Mouse (Mus musculus): ENCODE measurements around the gene Schip1.

The Schip1 gene

DNA sequence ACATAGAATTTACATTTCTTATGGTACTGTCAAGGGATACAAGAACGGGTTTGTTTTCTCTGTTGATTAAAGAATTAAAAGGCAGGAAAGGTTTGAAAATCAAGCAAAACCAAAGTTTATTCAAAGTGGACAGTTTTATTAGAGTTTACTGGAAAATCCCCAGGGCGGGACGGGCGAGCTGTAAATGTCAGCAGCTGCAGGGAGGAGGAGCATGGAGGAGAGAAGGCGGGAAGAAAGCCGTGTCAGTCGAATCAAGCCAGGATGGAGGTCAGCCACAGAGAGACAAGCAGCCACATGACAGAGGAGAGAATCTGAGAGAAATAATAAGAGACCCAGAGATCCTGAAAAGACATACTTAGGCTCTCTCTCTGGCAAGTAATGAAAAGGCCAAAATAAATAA is 314.6 kb downstream of the Schip1 start:
- DNase-seq (ENCODE audit: low read depth, low spot score) = no peak

DNA sequence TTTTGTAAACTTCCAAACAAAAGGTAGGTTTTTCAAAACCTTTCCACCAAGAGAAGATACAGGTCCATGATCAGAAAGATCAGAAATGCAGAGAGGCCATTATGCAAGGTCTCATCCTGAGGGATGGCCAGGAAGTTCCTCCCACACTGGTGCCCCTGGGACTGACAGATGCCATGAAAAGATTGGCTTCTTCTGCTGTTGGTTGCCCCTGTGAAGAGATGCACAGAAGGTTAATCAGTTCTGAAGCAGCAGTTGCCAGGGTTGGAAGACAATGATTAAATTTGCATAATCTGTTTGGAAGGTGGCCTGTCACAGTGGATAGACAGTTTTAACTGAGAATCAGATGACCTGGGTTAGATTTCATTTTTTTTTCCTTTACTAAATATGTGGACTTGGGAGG is 319.1 kb downstream of the Schip1 start:
- DNase-seq (ENCODE audit: low read depth, low spot score) = no peak

DNA sequence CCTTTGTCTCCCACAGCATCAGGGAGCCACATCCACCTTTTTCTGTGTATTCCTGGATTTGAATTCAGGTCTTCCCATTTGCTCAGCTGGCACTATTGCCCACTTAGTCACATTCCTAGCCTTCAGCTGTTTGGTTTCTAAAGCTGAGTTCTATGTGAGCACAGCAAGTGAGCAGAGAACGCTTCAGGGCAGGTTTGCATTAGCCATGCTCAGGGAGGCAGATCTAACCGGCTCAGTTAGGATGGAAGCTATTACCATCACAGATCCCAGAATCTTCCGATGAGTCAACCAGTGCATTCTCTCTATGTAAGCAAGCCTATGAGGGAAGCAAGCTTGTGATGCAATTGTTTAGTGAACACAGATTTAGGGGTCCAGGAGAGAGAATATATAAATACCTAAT is 320.9 kb downstream of the Schip1 start:
- no peak for DNase-seq (ENCODE audit: low read depth, low spot score)

DNA sequence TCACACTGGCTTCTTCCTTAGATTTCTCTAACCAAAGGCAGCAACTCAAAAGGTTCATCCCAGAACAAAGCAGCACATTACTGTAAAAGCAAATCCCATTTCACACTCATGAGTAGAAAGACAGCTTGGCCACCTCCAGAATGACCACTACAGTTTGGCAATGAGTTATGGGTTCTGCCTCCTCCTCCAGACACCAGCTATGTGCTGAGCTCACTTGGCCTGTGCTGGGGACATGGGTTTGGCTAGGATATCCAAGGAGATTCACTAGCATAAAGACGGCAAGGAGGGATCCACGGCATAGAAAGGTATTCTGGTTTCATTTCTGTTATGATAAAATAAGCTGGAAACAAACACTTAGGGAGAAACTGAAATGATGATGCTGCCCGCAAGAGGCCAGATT is 323.4 kb downstream of the Schip1 start:
- DNase-seq (ENCODE audit: low read depth, low spot score) = no peak

DNA sequence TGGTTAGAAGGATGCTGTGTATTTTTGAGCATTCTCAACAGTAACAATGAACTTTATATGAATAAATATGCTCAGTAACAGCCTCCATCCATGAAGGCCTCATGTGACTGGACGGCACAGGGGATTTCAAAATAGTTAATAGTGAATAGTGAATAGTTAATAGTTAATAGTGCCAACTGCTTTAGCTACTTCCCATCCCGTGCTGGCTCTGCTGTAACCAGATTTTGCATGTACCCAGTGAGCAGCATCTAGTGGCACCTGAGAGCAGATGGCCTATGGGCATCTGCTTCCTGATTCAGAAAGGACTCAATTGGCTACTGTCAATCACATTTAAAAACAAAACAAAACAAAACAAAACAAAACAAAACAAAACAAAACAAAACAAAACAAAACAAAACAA is 329.0 kb downstream of the Schip1 start:
- no peak for DNase-seq (ENCODE audit: low read depth, low spot score)

DNA sequence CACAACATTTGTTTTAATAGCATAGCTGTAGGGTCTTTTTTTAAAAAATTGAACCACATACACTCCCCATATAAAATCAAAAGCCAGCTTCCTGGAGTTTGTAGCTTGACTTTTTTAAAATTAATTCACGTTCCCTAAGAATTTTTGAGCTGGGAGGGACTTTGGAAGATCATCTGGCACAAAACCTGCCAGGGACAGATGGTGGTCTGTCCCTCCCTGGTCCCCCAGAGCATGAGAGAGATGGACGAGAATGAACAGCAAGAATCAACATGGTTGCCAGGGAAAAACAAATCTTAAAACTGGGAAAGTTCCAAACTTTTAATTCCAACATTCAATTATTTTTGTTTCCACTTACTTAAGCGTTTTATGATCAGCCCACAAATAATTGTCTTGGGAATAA is 334.1 kb downstream of the Schip1 start:
- no peak for DNase-seq (ENCODE audit: low read depth, low spot score)

DNA sequence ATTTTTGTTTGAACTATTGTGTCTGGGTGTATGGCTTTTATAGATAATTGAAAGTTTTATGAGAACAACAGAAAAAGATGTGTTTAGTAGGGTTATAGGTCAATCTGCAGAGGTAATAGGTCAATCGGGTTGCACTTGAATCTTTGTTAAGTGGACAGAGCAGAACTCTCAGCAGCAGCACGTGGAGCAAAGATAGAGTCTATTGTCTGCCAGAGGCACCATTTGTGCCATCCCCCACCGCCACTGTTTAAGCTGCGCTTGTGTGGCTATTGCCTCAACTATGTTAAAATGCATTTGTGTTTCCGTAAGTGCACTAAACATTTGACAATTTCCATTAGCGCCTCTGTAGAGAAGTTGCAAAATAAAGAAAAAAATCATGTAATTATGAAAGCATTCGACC is 335.5 kb downstream of the Schip1 start:
- no peak for DNase-seq (ENCODE audit: low read depth, low spot score)

DNA sequence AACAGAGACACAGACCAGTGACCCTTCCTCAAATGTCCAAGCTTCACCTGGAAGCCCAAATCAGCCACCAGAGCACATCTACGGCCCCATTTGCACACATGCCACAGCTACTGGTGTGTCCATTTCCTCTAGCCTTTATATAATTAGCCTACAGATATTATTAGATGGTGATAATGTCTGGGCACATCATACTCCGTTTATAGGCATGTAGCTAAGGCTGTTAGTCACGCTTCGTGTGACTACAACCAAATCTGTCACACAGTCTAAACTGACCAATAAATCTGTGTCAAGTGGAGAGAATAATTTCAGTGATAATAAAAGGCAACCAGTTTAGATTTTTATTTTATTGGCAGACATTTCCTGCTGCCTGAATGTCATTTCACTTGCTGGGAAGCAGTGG is 338.7 kb downstream of the Schip1 start:
- DNase-seq (ENCODE audit: low read depth, low spot score) = no peak

DNA sequence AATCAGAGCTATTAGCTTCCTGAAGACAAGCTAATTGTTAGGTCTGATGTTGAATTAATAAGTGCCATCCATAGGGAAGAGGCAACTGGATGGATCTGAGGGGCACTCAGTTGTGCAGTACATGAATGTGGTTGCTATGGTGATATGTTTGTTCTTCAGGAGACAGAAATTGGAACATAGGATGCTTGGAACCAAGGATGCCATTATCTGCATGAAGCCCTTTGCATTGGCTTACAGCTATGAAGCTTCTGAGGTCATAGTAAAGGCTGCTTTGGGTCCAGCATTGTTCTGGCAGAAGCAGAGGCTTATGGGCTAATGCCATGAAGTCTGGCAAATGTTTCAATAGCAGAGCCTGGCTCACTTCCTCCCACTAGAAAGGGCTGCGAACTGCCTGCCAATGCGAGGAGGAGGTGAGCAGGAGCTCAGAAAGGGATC is 339.2 kb downstream of the Schip1 start:
- no peak for DNase-seq (ENCODE audit: low read depth, low spot score)

DNA sequence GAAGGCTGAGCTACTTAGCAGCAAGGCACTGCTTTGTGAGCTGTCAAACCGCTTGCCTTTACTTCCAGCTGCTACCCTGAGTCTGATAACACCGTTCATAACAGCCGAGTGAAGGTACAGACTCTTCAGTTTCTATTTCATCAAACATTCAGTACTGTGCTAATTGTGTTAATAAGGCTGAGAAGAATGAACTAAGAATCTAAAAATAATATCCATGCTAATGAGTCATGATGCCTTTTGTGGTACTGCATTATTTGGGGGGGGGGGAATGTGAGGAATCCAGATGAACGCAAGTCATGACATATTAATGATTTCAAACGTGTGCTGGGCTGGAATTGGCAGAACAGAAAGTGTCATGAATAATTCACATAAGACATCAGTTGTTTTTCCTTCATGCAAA is 341.1 kb downstream of the Schip1 start:
- DNase-seq (ENCODE audit: low read depth, low spot score) = no peak

DNA sequence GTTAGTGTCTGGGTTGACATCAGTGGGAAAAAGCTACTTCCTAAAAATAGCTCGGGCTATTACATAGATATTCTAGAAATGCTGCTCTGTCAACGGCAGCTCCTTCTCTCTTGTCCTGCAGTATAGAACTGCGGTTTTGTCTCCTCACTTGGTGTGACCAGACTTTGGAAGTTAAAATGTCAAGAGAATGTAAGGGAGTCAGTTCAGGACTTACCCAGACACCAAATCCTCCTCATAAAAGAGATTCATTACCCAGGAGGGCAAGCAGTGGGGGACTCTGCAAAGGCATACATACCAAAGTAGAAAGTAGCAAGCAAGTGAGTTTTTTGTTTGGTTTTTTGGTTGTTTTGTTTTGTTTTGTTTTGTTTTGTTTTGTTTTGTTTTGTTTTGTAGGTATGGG is 347.7 kb downstream of the Schip1 start:
- no peak for DNase-seq (ENCODE audit: low read depth, low spot score)

DNA sequence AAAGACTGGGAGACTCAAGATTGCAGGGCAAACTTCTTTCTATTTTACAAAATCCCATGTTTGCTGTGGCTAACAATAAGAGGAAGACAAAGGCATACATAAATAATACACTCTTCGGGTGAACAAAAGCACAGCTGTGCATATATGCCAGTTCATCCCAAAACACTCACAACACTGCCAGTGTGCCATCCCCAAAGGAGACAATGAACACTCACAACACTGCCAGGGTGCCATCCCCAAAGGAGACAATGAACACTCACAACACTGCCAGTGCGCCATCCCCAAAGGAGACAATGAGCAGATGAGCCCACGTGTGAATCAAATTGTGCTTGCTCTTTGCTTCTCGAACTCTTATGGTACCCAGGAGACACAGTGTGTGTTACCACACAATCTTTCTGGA is 355.2 kb downstream of the Schip1 start:
- no peak for DNase-seq (ENCODE audit: low read depth, low spot score)

DNA sequence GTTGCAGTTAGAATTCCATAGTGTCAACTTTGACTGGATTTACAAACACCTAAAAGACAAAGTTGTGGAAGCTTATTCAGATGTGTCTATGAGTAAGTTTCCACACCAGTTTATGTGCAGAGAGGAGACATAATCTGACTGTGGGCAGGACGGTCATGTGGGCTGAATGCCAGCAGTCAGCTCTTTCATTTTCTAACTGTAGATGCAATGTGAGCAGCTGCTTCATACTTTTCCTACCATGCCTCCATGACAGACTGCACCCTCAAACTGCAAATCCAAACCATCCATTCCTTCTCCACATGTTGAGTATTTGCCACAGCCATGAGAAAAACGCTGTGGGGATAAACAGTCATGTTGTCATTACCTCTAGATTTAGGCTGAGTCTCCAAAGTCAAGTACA is 356.3 kb downstream of the Schip1 start:
- no peak for DNase-seq (ENCODE audit: low read depth, low spot score)

DNA sequence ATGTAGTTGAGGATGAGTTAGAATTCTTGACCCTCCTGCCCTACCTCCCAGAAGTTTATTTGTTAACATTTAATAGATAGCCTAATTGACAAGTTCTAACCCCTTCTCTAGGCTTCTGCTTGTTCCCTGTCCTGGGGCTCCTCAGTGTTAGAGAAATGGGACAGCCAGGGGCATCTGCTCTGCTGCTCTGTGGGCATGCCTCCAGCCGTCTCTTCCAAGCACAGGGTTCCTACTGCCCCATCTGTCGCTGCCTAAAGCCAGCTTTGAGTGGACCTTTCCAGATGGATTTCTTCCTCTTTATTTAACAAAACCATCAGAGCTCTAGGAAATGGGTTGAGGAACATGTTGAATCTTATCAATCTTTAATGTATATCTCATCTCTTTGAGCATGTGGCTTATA is 357.2 kb downstream of the Schip1 start:
- no peak for DNase-seq (ENCODE audit: low read depth, low spot score)

DNA sequence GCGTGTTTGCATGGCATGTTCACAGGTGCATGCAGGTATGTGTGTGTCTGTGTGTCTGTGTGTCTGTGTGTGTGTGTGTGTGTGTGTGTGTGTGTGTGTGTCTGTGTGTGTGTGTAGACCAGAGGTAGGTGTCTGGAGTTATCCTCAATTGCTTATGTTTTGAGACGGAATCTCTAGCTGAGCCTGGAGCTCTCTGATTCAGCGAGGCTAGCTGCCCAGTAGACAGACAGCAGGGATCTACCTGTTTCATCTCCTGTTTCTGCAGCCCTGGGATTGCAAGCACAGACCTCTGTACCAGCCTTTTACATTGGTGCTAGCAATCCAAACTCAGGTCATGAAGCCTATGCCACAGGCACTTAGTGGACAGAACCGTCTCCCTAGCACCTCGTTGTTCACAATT is 363.5 kb downstream of the Schip1 start:
- no peak for DNase-seq (ENCODE audit: low read depth, low spot score)

DNA sequence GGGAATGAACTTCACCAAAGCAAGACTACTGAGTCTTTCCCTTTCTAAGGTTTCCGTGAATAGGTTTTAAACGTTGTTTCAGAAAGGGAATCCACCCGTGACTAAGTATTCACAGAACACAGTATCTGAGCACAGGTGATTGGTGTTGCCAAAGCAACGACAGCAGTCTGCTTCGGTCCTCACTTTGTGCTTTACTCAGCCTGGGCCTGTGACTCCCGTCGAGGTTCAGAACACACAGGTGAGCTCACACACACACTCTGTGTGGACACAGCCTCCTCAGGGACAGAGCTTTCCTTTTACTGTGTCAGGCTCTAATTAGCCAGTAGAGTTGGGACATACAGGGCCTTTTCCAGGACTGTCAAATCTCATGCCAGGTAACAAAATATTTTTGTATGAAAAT is 369.8 kb downstream of the Schip1 start:
- DNase-seq (ENCODE audit: low read depth, low spot score) = no peak

DNA sequence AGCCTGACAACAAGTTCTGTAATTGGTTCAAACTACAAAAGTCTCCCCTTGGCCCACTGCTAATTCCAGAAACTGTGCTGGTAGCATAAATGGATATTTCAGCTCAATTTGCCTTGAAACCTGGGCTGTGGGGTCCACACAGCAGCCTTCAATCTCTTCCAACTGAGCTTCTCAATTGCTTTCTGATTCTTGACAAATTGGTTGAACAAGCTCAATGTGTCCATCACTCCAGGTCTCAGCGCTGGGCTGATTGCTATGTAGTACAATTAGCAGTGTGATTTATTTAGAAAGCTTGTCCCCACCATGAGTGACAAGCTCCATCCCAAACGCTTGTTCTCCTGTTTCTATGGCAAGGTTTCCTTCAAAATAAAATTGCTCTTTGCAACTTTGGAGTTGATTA is 370.3 kb downstream of the Schip1 start:
- DNase-seq (ENCODE audit: low read depth, low spot score) = no peak

DNA sequence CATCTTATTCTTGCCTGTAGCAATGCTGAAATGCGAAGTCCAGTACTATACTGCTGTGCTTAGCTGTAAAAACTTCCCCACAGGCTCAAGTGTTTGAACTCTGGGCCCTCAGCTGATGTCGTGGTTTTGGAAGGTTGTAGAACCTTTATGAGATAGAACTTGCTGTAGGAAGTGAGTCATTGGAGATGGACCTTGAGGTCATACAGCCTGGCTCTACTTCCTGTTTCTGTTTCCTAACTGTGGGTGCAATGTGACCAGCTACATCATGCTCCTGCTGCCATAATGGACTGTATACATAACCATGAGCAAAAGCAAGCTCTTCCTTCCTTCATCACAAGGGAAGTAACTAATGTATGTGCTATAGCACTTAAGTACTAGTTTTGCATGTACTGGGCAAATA is 383.9 kb downstream of the Schip1 start:
- no peak for DNase-seq (ENCODE audit: low read depth, low spot score)

DNA sequence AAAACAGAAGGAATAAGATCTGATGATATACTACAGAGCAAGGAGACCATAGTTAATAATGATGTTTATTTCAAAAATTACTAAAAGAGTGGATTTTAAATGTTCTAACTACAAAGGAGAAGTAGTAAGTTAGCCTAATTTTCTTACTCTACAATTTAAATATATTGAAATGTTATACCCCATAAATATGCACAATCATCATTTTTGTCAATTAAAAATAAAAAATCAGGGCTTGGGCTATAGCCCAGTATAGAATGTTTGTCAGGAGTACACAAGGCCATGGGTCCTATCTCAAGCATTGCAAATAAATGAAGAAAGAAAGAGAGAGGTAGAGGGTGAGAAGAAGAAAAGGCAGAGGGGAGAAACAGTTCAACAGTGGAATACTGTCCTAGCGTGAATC is 387.0 kb downstream of the Schip1 start:
- no peak for DNase-seq (ENCODE audit: low read depth, low spot score)

DNA sequence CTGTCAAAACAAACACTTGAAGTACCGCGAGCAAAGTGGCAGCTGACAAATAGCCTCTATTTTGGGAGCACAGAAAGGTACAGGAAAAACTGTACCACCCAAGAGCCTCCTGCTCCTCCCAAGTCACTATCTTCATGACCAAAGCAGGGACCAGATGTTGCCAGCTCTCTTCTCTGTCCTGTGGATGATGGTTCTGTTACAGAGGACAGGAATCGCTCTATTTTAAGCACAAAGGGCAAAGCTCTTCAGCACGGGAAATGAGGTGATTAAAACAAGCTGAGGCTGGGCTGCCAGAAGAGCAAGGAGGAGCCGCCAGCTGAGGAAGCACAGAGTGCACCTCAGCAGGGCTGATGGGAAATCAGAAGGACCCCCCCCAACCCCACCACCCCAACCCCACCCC is 388.7 kb downstream of the Schip1 start:
- no peak for DNase-seq (ENCODE audit: low read depth, low spot score)

DNA sequence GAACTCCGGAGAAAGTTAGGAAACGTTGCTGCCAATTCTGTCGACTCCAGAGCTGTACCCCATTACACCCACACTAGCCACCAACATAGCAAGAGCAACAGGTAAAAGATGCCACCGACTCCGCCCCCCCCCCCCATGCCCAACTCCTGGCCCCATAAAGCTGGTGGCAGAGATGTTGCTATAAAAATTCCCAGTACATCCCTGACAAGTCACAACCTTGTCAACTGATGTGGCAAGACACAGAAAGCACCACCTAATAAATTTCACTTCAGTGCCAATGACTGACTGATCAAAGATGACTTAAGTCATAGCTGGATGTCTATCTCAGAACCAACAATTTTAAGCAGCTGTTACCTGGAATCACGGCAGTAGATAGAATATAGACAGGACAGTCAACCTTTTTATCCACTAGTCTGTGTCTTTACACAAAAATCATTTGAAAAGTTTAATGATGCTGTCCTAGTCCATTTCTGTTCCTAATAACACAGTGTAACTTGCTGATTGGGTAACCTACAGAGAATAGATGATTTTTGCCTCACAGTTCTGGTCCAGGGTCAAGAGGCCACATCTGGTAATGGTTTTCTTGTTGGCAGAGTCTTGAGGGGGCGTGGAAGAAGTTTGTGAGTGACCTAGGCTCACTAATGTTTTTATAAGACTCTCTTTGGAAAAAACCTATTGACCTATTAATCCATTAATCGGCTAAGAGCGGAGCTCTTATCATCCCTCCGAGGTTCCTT is 389.3 kb downstream of the Schip1 start:
- no peak for DNase-seq (ENCODE audit: low read depth, low spot score)

DNA sequence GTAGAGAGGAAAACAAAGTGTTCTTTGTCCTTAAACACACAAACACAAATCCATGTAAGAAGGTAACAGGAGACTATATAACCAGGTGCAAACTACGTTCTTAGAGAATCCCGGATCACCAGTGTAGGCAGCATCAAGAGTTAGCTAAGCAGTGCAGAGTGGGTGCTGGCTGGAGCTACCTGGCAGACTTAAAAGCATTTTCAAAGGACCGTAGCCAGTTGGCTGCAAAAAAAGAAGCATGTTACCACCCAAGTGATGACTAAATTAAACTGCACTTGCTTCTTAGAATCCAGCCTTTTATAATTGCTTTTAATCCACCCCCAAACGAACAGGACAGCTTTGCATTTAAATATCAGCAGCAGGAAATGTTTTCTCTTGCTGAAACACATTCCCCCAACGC is 402.0 kb downstream of the Schip1 start:
- no peak for DNase-seq (ENCODE audit: low read depth, low spot score)

DNA sequence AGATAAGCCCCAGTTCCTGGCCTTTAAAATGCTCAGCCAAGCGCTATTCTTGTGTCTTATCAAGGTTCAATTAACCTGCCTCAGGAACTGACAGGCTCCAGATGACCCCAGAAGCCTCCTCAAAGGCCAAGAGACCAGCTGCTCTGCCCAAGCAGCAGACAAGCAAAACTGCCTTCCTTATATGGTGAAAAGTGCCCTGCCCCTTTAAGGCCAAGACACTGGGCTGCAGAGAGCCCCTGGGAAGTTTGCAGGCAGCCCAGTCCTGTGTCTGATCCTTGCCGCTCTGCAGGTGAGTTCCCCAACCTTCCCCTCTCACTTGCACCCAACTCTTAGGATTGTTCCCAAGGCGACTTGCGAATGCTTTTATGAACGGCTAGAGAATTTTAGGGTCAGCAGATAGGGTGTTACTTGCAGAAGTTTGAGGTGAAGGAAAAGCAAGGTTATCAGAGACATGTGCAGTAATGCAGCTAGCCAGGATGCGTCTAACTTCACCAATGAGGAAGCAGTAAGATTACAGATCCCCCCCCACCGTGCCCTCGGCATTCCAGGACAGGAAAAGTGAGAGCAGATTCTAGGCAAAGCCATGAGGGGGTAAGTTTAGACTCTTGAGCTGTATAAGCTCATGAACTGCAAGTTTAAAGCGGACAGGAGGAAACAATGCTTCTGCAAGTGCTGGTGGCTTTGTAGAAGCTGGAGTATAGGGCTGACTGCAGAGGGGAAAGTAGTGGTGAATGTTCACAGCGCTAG is 403.5 kb downstream of the Schip1 start:
- no peak for DNase-seq (ENCODE audit: low read depth, low spot score)

DNA sequence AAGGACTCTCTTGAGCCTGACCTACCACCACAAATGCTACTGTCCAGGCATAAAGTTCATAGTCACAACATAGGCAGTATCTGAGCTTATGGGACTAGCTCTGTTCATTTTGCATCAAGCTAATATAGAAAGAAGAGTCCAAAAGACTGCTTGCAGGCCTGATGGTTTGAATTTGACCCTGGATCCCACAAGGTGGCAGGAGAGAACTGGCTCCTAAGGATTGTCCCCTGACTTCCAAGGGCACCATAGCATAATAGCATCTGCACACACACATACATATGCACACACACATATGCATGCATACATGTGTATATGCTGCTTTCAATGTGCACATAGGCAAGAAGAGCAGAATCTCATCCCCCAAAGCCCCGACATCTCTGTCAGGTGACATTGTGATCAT is 405.0 kb downstream of the Schip1 start:
- no peak for DNase-seq (ENCODE audit: low read depth, low spot score)
